Mouse (Mus musculus) kidney, adult 11 months (tissue): Measurements from ENCODE around the gene Gstp3.
"Not testable (repeated sequence)": the region's sequence is repeated elsewhere in the genome, so short reads cannot be mapped to it uniquely, and the experiment has no call there.

Experiments
- DNase-seq: peaks from one replicate; pipeline ENCODE4 v3.0.0; 2022

Gstp3 gene

GRCm38 (mm10) chr19:4088146-4088545 is 28.8 kb upstream of the Gstp3 start:
- no peak for DNase-seq

- DNase-seq = no peak
Measured at GRCm38 (mm10) chr19:4087090-4087489, 27.7 kb upstream of the Gstp3 start.

GRCm38 (mm10) chr19:4086156-4086555 is 26.8 kb upstream of the Gstp3 start:
- no peak for DNase-seq

- DNase-seq = peak; percentile 39
Measured at GRCm38 (mm10) chr19:4084984-4085383, 25.6 kb upstream of the Gstp3 start.

GRCm38 (mm10) chr19:4083826-4084225 is 24.5 kb upstream of the Gstp3 start:
- no peak for DNase-seq

- DNase-seq = no peak
Measured at GRCm38 (mm10) chr19:4083316-4083715, 23.9 kb upstream of the Gstp3 start.

GRCm38 (mm10) chr19:4082219-4082965 is 23.0 kb upstream of the Gstp3 start:
- DNase-seq = no peak

- no peak for DNase-seq
Measured at GRCm38 (mm10) chr19:4081394-4081793, 22.0 kb upstream of the Gstp3 start, which contains the start of gene Cabp2. Cabp2 (plus strand) TSS chr19:4081578.

GRCm38 (mm10) chr19:4080511-4081009 is 21.2 kb upstream of the Gstp3 start:
- no peak for DNase-seq

GRCm38 (mm10) chr19:4079594-4079993 is 20.2 kb upstream of the Gstp3 start:
- no peak for DNase-seq

- DNase-seq = peak; percentile 29
Measured at GRCm38 (mm10) chr19:4075531-4075930, 16.2 kb upstream of the Gstp3 start.

- DNase-seq = peak; percentile 36
Measured at GRCm38 (mm10) chr19:4072706-4073424, 13.5 kb upstream of the Gstp3 start.

- no peak for DNase-seq
Measured at GRCm38 (mm10) chr19:4071406-4071805, 12.0 kb upstream of the Gstp3 start.

- DNase-seq = no peak
Measured at GRCm38 (mm10) chr19:4070756-4071155, 11.4 kb upstream of the Gstp3 start.

- no peak for DNase-seq
Measured at GRCm38 (mm10) chr19:4070311-4070710, 10.9 kb upstream of the Gstp3 start.

- DNase-seq = no peak
Measured at GRCm38 (mm10) chr19:4068717-4069410, 9.5 kb upstream of the Gstp3 start.

- not testable (repeated sequence) for DNase-seq
Measured at GRCm38 (mm10) chr19:4068242-4068641, 8.9 kb upstream of the Gstp3 start.

- no peak for DNase-seq
Measured at GRCm38 (mm10) chr19:4066877-4067276, 7.5 kb upstream of the Gstp3 start.

- no peak for DNase-seq
Measured at GRCm38 (mm10) chr19:4066280-4066679, 6.9 kb upstream of the Gstp3 start.

GRCm38 (mm10) chr19:4064501-4064900 is 5.1 kb upstream of the Gstp3 start:
- not testable (repeated sequence) for DNase-seq

GRCm38 (mm10) chr19:4063357-4063756 is 4.0 kb upstream of the Gstp3 start:
- not testable (repeated sequence) for DNase-seq

GRCm38 (mm10) chr19:4060899-4061465 is 1.6 kb upstream of the Gstp3 start:
- DNase-seq = no peak
